Mouse (Mus musculus): Measurements from ENCODE around the gene B3galt4. TPM values are rescaled to one million over a fixed set of nuclear protein-coding genes. Genes with fewer than 3 reads are reported as not detected.
A peak's percentile ranks its signal among the peaks of the same experiment; 100 is the strongest.

The B3galt4 gene
- total and polyA plus RNA-seq, 2 experiments from 2014 or later = 9.8 to 11.7 TPM

DNA sequence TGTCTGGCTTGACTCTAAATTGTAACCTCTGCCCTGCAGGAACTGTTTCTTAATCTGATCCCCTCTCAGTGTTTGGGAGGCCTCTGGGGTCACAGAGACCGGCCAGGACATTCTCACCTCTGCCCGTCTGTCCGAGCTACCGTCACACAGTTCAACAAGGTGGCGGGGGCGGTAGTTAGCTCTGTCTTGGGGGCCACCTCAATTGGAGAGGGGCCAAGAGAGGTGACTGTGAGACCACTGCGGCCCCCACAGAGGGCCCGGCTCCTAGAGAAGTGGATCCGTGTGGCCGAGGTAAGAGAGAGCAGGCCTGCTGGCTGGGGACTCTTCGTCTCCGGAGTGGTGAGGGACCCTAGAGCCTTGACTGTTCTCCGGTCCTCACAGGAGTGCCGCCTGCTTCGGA is 18.3 kb downstream of the B3galt4 start:
- H3K4me2 ChIP-seq (ENCODE audit: low read depth) = no peak overlapping the region
- 95% methylated on average over 15 of the region's 15 CpGs for WGBS
- ATAC-seq (no peak), DNase-seq (no peak)
- H3K9ac ChIP-seq = no peak overlapping the region
- TF ChIP-seq CTCF (IDR thresholded peaks at IDR 0.05; ENCODE audit: low read depth) = no peak
- no peaks in the 10 kb centered on the region for H3K9me3 ChIP-seq (ENCODE audit: low read length)
- no peak overlapping the region for H3K27ac ChIP-seq (ENCODE audit: low read depth, low read length)
- peaks cover 3% of the 10 kb centered on the region; the same call in 1 of the 2 replicates for H3K4me1 ChIP-seq (ENCODE audit: insufficient read depth)
- peaks cover 27% of the 10 kb centered on the region for H3K36me3 ChIP-seq (ENCODE audit: insufficient read depth)
- no peaks in the 10 kb centered on the region for H3K27me3 ChIP-seq (ENCODE audit: insufficient read depth, low read length)
- H3K4me3 ChIP-seq (ENCODE audit: low read depth, low read length) = no peak overlapping the region

DNA sequence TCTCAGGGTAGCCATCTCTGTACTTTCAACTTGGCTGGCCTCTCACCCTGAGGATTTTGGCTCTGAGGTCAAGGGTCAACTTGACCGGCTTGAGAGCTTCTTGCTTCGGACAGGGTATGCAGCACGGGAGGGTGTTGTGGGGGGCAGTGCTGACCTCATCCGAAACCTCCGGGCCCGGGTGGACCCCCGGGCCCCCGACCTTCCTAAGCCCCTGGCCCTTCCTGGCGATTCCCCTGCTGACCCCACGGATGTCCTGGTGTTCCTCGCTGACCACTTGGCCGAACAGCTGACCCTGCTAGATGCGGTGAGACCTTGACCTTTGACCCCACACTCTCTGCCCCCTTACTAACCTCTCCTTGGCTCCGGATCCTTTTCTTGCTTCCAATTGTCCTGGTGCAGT is 18.8 kb downstream of the B3galt4 start:
- WGBS = 91% methylated on average over 13 of the region's 14 CpGs
- Histone ChIP-seq H3K9me3 (ENCODE audit: low read length) (no peaks in the 10 kb centered on the region), H3K4me1 (ENCODE audit: insufficient read depth) (peaks cover 3% of the 10 kb centered on the region; the same call in 1 of the 2 replicates), H3K27ac (ENCODE audit: low read depth, low read length) (no peak overlapping the region), H3K4me2 (ENCODE audit: low read depth) (no peak overlapping the region), H3K4me3 (ENCODE audit: low read depth, low read length) (no peak overlapping the region), H3K27me3 (ENCODE audit: insufficient read depth, low read length) (no peaks in the 10 kb centered on the region), H3K9ac (no peak overlapping the region), H3K36me3 (ENCODE audit: insufficient read depth) (peaks cover 30% of the 10 kb centered on the region)
- TF ChIP-seq CTCF (IDR thresholded peaks at IDR 0.05; ENCODE audit: low read depth) = no peak
- no peak for DNase-seq
- no peak for ATAC-seq

DNA sequence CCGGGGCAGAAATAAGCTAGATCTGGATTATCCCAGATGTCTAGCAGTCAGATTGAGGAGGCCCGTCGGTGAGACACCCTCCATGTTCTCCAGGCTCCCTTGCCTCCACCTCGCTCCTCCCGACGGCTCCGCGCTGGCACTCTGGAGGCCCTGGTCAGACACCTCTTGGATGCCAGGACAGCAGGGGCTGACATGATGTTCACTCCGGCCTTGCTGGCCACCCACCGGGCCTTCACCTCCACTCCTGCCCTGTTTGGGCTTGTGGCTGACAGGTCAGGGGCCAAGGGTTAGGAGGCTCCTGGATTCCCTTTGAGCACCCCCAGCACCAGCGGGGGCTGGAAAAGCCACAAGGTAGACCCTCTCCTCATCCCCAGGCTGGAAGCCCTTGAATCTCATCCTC is 19.3 kb downstream of the B3galt4 start:
- Histone ChIP-seq H3K27ac (ENCODE audit: low read depth, low read length) (no peak overlapping the region), H3K9ac (no peak overlapping the region), H3K27me3 (ENCODE audit: insufficient read depth, low read length) (no peaks in the 10 kb centered on the region), H3K4me3 (ENCODE audit: low read depth, low read length) (no peak overlapping the region), H3K36me3 (ENCODE audit: insufficient read depth) (peaks cover 25% of the 10 kb centered on the region), H3K4me1 (ENCODE audit: insufficient read depth) (peaks cover 3% of the 10 kb centered on the region; the same call in 1 of the 2 replicates), H3K9me3 (ENCODE audit: low read length) (no peaks in the 10 kb centered on the region), H3K4me2 (ENCODE audit: low read depth) (no peak overlapping the region)
- ATAC-seq = no peak
- no peak for TF ChIP-seq CTCF (IDR thresholded peaks at IDR 0.05; ENCODE audit: low read depth)
- no peak for DNase-seq
- 94% methylated on average over 11 of the region's 11 CpGs for WGBS

DNA sequence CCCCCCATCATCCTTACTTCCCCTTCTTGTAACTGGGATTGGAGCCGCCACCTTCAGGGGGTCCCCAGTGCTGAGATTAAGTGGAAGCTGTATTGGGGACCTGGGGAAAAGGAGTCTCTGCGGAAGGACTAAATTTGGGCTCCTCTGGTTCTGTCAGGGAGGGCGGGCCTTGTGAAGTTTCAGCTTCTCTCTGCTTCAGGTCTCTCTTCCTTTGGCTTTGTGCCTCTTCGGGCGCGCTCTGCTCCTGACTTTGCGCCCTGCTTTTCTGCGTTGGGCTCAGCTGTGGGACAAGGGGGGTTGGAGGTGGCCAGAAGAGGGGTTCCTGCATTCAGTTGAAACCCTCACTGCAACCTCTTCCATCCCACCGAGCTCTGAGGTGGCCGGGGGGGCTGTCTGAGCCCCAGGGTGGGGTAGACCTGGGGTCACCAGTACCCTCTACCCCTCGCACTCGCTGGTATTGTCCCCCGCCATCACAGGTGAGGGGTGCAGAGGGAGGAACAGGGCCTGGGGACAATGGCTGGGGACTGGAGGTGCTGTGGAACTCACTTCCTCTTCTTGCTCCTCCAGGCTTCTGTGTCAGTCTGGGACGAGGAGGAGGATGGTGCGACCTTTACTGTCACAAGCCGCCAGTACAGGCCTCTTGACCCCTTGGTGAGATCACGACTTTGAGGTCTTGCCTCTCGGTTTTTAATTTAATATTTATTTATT is 20.0 kb downstream of the B3galt4 start:
- H3K9ac ChIP-seq = peak overlapping the region; percentile 65; the same call in 1 of the 2 replicates
- ATAC-seq (no peak), DNase-seq (no peak)
- H3K4me1 ChIP-seq (ENCODE audit: insufficient read depth) = peaks cover 3% of the 10 kb centered on the region; the same call in 1 of the 2 replicates
- H3K4me2 ChIP-seq (ENCODE audit: low read depth) = peak overlapping the region; percentile 87
- TF ChIP-seq CTCF (IDR thresholded peaks at IDR 0.05; ENCODE audit: low read depth) = no peak
- H3K36me3 ChIP-seq (ENCODE audit: insufficient read depth) = peaks cover 20% of the 10 kb centered on the region; the same call in 1 of the 2 replicates
- no peak overlapping the region for H3K27ac ChIP-seq (ENCODE audit: low read depth, low read length)
- no peaks in the 10 kb centered on the region for H3K9me3 ChIP-seq (ENCODE audit: low read length)
- WGBS = 41% methylated on average over 18 of the region's 18 CpGs
- H3K27me3 ChIP-seq (ENCODE audit: insufficient read depth, low read length) = no peaks in the 10 kb centered on the region
- H3K4me3 ChIP-seq (ENCODE audit: low read depth, low read length) = peak overlapping the region; percentile 66

DNA sequence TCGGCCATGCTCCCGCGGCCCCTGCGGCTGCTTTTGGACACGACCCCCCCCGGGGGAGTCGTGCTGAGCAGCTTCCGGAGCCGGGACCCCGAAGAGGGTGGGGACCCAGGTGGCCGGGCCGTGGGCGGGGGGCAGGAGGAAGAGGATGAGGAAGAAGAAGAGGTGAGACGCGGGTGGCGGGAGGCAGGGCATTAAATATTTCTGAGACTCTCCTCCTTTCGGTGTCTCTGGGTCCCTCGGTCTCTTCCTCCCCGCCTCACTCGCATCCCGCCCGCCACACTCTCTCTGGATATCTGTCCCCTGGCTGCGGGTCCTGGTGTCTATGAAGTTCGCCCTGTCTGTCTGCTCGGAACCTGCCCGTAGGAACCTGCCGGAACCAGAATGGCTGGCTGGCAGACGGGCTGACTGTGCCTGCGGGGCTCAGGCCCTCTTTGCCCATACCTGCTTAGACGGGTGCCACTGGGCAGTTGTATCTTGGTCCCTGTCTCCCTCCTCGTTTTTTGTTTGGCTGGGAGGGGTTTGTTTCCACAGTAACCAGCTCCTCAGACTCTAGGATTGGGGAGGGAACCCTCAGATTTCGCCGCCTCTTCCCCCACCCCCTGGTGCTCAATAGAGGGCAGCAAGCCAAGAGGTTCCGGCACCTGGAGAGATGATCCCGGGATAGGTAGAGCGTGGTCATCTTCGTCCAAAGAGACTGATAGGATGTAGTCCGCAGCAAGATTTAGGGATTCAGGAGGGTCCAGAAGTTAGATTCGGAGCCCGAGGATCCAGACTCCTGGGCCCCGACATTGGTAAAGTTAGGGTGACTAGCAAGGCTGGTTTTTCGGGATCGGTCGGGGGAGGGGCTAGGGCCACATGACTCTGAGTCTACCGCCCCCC is 20.8 kb downstream of the B3galt4 start:
- peak overlapping the region; percentile 87 for H3K4me2 ChIP-seq (ENCODE audit: low read depth)
- DNase-seq (peak; percentile 43), ATAC-seq (no peak)
- TF ChIP-seq CTCF (IDR thresholded peaks at IDR 0.05; ENCODE audit: low read depth) = peak; percentile 9; the same call in 1 of the 2 replicates
- H3K27me3 ChIP-seq (ENCODE audit: insufficient read depth, low read length) = no peaks in the 10 kb centered on the region
- peaks cover 3% of the 10 kb centered on the region; the same call in 1 of the 2 replicates for H3K4me1 ChIP-seq (ENCODE audit: insufficient read depth)
- H3K27ac ChIP-seq (ENCODE audit: low read depth, low read length) = peak overlapping the region; percentile 88
- WGBS = under 1% methylated on average over 44 of the region's 45 CpGs
- H3K36me3 ChIP-seq (ENCODE audit: insufficient read depth) = peaks cover 19% of the 10 kb centered on the region; the same call in 1 of the 2 replicates
- H3K4me3 ChIP-seq (ENCODE audit: low read depth, low read length) = peak overlapping the region; percentile 66
- peak overlapping the region; percentile 65 for H3K9ac ChIP-seq
- no peaks in the 10 kb centered on the region for H3K9me3 ChIP-seq (ENCODE audit: low read length)

DNA sequence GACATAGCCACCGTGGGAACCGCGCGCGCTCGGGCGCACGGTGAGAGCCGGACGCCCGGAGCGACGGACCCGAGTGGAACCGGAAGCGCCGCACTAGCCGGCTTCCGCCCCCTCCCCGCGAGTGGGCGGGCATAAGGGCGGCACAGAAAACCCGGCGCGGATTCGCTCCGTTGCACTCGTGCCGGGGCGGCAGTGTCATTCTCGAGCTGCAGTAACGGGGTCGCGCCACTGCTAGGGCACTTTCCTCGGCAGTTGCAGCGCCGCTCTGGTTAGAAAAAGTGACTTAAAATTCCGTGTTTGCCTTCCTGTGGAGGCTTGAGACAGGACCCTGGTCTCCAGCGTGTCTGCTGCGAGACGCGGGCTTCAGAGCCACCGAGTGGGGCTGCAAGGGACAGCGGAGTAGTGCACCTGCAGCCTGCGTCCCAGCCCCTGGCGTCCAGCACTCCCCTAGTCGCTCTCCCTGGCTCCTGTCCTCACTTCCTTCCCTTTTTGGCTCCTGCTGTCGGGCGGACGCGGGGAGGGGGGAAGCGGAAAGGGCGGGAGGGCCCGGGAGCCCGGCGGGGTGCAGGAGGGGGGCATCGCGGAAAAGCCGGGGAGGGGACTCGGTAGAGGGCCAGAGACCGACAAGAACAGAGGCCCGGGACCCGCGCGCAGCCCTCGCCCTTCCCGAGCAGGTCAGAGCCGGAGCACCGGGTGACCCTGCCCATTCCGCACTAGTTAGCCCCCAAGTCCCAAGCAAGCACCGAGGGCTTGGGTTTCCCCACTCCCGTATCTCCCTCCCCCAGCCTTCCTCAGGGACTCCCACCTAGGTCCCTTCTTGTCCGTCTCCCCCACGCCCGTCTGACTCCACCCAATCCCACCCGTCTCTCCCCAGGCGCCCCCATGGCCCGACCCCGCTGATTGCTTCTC is 21.7 kb downstream of the B3galt4 start, which contains the start of gene Rgl2:
TSS of gene Rgl2 (plus strand) at position 173 of the 909 bp plus-strand sequence.
- peaks cover 3% of the 10 kb centered on the region; the same call in 1 of the 2 replicates for H3K4me1 ChIP-seq (ENCODE audit: insufficient read depth)
- WGBS = 1% methylated on average over 78 of the region's 80 CpGs
- H3K27ac ChIP-seq (ENCODE audit: low read depth, low read length) = peak within 1 kb of the TSS; percentile 88
- H3K4me3 ChIP-seq (ENCODE audit: low read depth, low read length) = peak within 1 kb of the TSS; percentile 66
- peak within 1 kb of the TSS; percentile 65 for H3K9ac ChIP-seq
- no peaks in the 10 kb centered on the region for H3K27me3 ChIP-seq (ENCODE audit: insufficient read depth, low read length)
- peaks cover 14% of the 10 kb centered on the region; the same call in 1 of the 2 replicates for H3K36me3 ChIP-seq (ENCODE audit: insufficient read depth)
- DNase-seq = peak; percentile 98
- H3K9me3 ChIP-seq (ENCODE audit: low read length) = no peaks in the 10 kb centered on the region
- TF ChIP-seq CTCF (IDR thresholded peaks at IDR 0.05; ENCODE audit: low read depth) = peak; percentile 70
- peak; percentile 93 for ATAC-seq
- peak within 1 kb of the TSS; percentile 87 for H3K4me2 ChIP-seq (ENCODE audit: low read depth)

Measured in forebrain, postnatal 0 days (tissue).